Mouse (Mus musculus): ENCODE results near the gene Rcc1l.

DNA sequence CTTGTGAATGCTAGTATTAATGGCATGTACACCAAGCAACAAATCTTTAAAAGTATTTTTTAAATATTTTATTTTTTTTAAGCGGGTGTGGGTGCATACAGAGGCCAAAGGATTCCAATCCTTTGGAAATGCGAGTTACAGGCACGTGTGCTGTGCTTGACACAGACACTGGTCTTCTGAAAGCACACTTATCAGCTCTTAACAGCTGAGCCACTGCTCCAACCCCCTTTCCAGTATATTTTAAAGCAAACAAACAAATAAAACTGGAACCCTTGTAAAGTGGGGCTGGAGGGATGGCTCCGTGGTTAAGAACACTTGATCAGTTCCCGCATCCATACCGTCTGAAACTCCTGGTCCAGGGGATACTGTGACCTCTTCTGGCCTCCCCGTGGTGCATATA is 6.6 kb upstream of the Rcc1l start:
- TF ChIP-seq CTCF (conservative IDR thresholded peaks at IDR 0.05; ENCODE audit: low read length) (no peak), NANOG (IDR thresholded peaks at IDR 0.05; ENCODE audit: borderline replicate concordance, low read length) (no peak), POU5F1 (IDR thresholded peaks at IDR 0.05; ENCODE audit: borderline replicate concordance, low read length) (no peak)

Measured in E14TG2a.4 (cell line).